Mouse (Mus musculus) brain, adult 2 months (tissue): ENCODE results near the gene Coa4.

Experiments
- DNase-seq: peaks from one replicate; pipeline ENCODE4 v3.0.0; 2011; ENCODE audit warnings: low read depth, low spot score

Coa4 gene

DNA sequence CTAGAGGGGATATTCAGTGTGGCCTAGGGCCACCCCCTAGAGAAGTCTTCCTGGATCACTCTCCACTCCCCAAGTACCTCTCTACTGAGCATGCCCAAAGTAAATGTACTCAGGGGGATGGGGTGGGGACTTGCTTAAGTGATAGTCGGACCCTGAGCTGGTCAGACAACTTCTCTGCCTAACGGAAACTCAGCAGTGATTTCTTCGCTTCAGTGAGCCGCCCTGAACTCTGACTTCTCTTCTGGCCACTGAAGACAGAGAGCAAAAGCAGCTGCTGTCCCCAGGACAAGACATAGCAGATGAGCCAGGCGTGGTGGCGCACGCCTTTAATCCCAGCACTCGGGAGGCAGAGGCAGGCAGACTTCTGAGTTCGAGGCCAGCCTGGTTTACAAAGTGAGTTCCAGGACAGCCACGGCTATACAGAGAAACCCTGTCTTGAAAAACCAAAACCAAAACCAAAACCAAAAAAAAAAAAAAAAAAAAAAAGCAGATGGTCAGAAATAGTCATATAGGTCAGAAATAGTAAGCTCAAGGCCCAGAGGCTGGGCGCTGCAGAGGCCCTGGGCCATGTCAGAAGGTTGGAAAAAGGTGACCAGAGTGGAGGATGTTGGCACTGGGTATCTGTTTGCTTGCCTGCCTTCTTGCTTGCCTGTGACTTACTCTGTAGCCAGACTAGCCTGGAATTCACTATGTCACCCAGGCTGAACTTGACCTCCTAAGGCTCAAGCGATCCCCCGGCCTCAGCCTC, 32.0 kb upstream of the Coa4 start:
- no peak for DNase-seq

DNA sequence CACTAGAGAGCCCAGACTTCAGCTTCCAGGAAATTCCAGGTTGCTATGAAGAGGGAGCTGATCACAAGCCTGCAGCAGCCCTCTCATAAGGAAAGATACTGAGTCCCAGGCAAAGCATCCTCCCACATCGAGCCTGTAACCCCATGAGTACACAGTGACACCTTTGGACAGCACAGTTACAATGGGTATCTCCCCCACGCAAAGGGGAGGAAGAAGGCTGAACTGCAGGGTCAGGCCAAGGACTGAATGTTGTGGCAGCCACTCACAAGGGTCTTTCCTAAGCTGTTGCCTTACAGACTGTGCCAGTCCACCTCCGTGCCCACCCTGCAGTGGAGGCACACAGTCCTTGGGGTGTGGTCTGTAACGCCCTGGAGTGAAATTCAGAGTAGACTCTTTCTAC, 30.4 kb upstream of the Coa4 start:
- no peak for DNase-seq

DNA sequence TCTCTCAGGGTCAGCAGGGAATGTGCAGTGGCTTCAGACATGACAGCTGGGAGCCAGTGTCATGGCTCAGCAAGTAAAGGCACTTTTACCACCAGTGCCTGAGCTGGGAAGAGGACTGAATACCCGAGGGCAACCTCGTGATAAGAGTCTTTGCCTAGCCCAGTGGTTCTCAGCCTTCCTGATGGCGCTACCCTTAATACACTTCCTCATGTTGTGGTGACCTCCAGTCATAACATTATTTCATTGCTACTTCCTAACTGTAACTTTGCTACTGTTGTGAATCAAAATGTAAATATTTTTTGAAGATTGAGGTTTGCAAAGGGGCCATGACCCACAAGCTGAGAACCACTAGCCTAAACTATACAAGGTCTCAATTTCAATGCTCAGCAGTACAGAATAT, 28.2 kb upstream of the Coa4 start:
- no peak for DNase-seq

DNA sequence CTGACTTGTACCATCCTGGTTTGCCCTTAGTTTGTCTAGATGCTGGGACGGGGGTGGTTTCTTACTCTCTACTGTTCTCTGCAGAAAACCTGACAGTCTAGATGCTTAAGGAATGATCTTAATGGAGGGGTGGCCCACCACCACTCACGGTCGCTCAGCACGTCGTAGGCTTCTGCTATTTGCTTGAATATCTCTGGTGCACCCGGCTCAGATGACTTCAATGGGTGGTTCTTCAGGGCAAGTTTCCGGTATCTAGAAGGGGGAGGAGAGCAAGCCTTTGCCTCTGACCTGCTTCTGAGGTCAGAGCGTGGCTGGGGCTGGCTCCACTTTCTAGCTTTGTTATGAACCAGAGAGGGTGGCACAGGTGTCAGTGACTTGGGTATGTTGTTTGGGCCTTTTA, 25.3 kb upstream of the Coa4 start:
- no peak for DNase-seq

DNA sequence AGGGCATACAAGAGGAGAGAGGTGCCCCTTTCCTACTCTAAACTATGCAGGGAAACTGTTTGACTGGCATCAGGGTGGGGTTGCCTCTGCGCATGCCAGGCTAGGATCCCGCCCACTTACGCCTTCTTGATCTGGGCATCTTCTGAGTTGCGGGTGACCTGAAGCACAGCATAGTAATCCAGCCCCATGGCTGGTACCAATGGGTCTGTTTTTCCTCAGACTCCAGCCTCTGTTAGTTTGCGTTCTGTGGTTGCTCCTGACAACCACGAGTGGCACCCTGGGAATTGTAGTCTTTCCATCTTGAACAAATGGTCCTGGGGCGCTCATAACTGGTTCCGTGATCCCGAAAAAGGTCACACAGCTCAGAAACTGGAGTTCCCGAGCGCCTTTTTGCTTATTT, 22.3 kb upstream of the Coa4 start, which contains the start of gene Dnajb13:
Gene Dnajb13 (minus strand): TSS at position 388 of the 400 bp plus-strand sequence.
- DNase-seq: peak; percentile 52

DNA sequence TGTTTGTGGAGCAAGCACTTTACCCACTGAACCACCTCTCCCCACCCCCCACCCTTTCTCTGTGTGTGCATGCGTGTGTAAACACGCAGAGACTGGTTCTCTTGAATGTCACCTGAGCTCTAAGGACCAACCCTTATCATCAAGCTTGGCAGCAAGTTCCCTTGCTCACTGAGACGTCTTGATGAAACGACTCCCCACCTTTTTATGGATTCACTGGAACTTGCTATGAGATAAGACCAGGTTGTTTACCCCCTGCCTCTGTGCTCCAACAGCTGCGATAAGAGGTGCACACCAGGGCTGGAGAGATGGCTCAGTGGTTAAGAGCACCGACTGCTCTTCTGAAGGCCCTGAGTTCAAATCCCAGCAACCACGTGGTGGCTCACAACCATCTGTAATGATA, 16.7 kb upstream of the Coa4 start:
- no peak for DNase-seq

DNA sequence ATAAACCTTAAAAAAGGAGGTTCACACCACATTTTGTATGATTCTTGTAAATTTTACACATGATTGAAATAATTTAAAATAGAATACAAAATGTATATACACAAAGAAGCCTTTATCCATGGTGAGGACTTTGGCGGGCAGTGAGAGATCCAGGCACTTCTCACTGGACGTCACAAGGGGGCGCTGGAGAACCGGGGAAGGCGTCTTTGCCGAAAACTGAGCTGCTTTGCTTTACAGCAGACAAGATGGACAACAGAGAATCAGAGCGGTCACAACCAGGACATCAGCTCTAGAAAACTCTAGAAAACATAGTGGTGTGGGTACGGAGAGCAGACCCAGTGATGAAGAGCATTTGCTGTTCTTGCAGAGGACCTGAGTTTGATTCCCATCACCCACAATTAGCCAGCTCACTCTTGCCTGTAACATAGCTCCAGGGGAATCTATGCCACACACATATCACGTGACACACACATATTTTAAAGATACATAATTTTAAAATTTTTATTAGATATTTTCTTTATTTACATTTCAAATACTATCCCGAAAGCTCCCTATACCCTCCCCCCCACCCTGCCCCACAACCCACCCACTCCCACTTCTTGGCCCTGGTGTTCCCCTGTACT, 16.1 kb upstream of the Coa4 start:
- DNase-seq: peak; percentile 85

DNA sequence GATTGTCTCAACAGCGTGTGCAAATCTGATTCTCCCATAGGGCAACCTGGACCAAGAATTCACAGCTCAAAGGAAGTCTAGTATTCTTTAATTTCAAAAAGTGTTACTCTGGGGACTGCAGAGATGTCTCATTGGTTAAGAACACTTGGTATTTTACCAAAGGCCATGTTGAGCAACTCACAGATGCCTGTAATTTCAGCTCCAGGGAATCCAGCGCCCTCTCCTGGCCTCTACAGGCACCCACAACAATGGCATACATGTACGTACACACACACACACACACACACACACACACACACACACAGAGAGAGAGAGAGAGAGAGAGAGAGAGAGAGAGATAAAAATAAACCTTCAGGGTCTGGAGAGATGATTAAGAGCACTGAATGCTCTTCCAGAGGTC, 14.6 kb upstream of the Coa4 start:
- DNase-seq: no peak

DNA sequence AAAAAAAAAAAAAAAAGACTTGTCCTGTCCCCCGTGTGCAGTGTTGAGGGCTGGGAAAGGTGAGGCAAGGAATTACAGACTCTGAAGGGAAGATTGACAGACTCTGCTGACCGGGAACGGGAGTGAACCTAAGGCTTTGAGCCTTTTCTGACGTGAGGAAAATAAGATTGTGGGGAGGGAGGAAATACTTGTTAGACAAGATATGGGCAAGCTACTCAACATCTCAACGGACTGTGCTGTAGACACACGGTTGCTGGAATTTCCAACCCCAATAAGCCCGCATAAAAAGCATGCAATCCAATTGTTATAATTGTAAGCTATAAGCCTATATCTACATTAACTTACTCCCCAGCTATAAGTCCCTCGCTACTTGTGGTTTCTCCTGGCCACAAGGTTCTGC, 12.2 kb upstream of the Coa4 start:
- DNase-seq: no peak

DNA sequence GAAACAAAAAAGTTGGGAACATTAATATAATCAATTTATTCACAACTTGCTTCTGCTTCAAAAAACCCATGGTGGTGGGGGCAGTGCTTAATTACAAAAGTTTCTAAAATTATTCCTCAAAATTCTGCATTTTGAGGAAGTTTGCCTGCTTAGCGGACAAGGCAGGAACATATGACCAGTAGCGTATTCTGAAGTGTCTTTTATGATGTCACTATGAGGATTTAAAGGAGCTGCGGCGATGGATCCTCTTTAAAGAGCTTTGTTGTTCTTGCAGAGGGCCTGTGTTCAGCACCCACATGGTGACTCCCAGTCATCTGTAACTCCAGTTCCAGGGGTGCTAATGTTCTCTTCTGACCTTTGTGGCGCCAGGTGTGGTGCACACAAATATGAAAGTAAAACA, 6.1 kb upstream of the Coa4 start:
- DNase-seq: no peak

DNA sequence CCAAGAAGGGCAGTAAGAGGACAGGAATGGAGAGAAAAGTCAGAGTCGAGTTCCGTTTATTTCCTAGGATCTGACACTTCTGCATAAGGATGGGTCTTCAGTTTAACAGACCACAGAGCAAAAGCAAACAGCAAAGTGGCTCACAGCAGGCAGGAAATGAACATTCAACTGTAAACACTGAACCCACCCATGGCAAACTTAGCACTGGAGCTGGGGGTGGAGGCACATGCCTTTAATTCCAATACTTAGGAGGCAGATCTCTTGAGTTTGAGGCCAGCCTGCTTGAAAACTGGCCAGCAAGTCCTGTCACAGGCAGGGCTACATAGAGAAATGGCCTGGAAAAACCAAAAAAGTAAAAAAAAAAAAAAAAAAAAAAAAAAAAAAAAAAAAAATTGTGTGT, 3.4 kb upstream of the Coa4 start:
- no peak for DNase-seq

DNA sequence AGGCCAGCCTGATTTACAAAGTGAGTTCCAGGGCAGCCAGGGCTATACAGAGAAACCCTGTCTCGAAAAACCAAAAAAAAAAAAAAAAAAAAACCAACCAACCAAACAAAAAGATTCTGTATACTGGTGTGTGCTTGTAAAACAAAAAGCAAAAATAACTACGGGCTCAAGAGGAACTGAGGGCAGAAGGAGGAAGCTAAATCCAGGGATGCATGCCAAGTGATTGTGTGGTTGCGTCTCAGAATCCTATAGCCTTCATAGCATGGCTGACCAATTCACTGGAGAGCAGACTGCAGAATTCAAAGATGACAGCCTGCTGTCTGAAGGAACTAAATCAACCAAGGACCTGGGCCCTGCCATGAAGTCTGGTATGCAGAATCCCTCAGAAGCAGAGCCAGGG, 2.7 kb upstream of the Coa4 start:
- no peak for DNase-seq

DNA sequence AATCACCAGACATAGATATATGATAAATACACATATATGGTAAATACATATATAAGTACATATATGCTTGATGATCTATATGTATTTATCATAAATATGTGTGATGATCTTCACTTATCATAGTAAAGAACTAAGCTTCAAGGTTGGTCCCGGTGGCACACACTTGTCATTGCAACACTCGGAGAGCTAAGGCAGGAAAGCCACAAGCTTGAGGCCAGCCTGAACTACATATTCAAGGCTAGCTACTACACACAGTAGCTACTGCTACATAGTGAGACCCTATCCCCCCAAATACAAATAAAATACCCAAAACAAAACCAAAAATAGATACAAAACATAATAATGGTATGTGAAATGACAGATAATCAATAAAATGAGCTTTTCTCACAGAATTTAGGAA, 1.0 kb upstream of the Coa4 start:
- no peak for DNase-seq

DNA sequence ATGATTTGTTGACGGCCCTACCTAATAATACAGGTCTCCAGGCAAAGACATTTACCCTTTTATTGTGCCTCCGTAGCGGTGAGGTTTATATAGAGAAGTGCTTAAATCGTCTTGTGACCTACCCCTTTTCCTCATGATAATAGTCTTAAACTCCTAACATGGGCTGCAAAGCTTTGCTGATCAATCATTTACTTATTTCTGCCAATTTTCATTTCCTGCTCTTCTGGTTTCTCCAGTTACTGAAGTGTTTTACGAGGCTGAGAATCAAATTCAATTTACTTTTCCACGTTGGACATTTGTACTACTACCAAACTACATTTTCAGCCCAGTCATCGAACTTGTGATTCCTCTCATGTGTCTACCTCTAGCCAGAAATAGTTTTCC, 640 bp downstream of the Coa4 start:
- no peak for DNase-seq

DNA sequence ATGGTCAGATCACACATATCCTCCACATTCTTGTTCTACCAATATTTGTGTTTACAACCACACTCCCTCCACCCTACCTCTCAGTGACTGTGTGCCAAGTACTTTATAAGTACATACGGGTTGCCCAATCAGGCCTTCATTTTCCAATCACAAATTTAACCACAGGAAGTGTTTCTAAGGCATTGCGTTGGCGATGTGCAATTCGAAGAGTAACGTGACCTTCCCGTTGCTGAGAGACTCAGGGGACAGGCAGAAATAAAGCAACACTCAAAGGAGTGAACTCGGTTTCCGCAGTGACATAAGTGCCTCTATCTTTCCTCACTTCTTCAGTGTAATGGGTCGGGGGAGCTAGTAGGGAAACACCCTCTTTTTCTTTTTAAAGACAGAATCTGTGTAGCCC, 2.6 kb downstream of the Coa4 start:
- no peak for DNase-seq

DNA sequence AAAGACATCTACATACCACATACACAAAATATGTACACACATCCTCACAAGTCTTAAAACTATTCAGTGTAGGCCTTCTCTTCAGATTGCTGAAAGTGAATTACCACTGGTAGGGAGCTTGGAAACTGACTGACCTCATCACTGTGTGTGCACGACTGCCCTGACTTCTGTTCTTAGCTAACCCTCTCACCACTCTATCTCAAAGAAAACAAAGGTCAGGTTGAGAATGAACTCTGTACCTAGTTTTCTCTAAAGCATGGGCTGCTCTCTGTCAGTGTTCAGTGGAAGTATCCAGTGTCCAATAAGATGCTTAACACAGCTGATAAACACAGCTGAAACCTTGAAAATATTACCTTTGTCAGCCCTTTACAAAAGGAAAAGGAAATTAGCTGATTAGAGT, 7.6 kb downstream of the Coa4 start:
- no peak for DNase-seq

DNA sequence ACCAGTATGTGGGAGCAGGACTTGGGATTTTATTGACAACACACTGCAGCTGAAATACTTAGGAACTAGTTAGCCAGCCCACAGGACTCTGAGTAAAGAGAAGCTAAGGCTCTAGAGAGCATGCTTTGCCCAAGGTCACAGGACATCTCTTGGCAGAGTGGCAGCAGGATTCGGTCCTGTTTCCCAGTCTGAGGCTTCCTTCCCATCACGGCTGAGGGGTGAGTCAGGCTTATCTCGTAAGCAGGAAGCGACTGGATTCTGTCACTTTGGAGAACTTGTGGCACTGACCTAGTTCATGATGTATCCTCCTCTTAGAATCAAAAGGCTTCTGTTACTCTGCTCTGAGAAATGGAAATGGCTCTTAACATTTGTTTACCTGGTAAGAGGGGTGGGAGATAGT, 10.8 kb downstream of the Coa4 start:
- peak; percentile 18 for DNase-seq

DNA sequence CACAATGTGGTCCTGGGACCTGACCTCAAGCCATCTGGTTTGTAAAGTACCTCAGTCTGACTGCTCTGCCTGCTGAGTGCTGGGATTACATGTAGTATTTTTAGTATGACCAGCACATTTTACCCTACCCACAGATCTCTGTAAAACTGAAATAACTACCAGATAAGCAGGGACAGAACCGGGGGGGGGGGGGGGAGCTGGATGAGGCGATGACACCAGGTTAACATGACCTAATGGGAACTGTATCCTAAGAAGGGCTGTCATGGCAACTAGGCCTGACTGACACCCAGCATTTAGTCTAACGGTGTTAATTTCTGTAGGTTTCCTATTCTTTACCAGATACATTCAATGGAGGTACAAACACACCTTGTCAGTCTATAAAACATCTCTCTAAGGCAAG, 12.9 kb downstream of the Coa4 start:
- no peak for DNase-seq

DNA sequence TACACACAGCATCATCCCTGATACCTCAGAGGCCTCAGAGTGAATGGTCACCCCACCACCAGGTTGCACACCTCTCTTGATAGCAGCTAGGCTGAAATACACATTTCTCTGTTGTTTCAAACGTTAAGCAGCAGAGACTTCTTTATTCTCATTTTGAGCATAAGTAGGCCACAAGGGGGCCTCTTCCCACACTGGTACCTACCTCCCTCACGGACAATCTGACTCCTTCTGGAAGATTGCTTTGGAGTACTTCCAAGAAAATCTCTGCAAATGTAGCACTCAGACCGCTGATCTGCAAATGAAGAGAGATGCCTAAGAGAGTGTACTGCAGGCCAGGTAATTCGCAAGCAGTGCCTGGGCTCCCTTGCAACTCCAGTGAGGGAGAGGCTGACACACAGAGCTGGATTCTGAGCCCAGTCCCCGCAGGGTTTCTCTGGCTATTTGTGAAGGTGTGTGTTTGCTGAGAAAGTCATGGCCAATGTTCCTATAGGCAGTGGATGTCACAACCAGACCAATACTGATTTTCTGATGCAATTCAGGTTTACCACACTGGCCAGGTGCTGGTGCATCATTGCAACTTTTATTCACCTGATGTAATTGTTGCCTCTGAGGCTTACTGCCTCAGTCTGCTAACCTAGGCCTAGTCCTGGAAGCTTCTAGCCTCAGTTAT, 13.6 kb downstream of the Coa4 start:
- DNase-seq: peak; percentile 83

DNA sequence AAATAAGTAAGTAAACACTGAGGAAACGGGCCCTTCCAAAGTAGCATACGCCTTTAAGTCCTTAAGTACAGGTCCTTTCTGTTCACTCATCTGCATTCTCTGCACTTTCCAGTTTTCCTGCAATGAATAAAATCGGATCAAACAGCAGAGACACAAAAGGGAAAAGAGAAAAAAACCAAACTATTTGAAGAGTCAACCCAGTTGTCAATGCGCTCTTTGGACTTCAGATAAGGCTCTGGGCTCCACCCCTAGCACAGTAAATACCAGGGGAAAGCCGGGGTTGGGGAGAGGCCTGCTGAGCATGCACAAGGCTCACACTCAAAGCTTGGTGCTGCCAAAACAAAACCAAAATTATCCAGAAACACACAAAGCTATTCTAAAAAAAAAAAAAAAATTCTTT, 18.1 kb downstream of the Coa4 start:
- no peak for DNase-seq

DNA sequence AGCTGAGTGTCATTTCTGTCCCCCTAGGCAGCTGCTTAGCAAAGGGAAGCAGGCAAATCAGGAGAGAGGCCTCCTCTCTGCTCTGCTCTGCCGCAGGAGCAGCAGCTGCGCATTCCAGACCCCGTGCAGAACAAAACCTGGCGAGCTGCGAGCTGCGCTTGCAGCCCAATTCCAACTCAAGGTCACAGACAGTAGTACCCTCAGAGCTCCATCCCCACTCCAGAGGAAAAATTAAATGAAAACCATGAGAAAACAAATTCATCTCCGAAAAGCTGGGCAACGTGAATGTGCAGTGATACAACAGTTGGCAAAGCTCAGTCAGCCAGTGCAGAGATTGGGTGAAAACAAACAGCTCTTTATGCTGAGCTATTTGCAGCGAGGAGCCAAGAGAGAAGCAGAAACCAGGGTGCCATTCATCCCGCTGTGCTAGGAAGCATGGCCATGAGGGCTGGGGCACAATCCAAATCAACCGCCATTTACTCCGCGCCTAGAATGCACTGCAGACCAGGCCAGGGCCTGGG, 18.6 kb downstream of the Coa4 start:
- DNase-seq: peak; percentile 95

DNA sequence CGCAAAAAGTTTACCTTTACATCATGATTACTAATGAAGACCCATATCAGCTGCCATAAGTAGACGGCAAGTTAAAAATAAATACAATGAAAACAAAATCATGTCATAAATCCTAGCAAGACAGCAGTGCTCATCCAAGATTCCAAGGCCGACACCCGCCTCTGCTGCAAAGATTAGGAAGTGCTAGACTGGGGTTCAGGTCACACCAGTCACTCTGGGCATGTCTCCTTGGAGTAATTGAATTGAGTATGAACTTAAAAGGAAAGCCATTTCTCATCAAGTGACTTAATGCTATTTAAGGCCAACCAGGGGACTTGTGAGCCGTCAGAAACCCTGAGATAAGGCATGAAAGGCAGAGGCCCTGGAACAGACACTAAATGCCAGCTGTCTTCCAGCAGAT, 20.4 kb downstream of the Coa4 start:
- DNase-seq: no peak

DNA sequence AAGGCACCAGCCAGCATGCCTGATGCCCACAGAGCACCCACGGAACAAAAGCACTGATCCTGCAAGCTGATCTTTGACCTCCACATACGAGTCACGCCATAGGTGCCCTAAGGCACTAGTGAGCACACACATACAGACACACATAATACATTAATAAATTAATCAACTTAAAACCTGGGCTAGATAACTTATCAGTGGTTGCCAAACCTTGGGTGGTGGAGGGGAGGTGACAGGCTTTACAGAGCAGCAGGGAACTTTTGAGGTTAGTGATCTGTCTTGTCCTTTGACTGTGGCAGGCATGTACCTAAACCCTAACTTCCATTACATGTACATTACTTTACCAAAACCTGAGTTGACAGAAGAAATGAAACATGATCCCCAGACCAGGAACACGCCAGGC, 22.5 kb downstream of the Coa4 start:
- DNase-seq: no peak
